Mouse (Mus musculus) liver, adult (tissue): Measurements from ENCODE around the gene Trappc3l.

Source experiments
- GATA4 ChIP-seq: IDR thresholded peaks from 2 replicates; pipeline ENCODE4 v1.6.1; 2014; ENCODE audit warnings: mild to moderate bottlenecking, low read length; ENCODE audit not compliant: insufficient replicate concordance

Trappc3l gene

GRCm38 (mm10) chr10:34074522-34075200 is 37.3 kb downstream of the Trappc3l start:
- no peak for TF ChIP-seq GATA4

DNA sequence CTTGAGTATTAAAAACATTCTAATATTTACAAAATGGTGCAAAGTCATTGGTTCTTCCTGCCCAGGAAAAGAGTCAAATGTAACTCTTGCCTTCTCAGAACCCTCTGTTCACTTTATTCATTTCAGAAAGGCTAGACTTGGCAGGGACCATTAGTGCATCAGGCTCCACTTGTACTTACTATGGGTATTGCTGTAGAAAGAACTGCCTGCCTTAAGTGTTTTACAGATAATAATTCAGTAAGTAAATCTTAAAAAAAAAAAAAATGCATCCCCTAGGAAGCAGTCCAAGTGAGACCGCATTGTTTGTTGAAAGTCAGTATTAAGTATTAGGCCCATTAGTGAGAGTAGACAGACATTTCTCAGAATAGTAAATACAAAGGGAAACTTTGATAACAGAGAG is 49.1 kb downstream of the Trappc3l start:
- TF ChIP-seq GATA4, result no peak

DNA sequence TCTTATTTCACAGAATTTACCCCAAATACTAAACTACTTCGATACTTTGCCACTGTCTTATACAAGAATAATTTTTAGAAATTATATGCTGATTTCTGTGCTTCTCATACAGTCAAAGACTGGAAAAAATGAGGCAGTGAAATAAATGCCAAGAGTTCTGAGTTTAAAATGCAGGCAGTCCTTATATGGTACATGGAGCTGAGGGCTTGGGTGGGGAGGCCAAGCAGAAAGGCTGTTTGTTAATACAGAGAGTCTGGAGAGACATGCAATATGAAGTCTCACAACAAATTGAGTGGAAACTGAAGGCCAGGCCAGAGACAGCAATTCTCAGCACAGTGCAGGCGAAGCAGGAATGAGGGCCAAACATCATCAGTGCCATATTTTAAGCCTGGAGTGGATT is 51.1 kb downstream of the Trappc3l start:
- TF ChIP-seq GATA4, result no peak

- no peak for TF ChIP-seq GATA4
Measured at GRCm38 (mm10) chr10:34089517-34089916, 52.1 kb downstream of the Trappc3l start.

DNA sequence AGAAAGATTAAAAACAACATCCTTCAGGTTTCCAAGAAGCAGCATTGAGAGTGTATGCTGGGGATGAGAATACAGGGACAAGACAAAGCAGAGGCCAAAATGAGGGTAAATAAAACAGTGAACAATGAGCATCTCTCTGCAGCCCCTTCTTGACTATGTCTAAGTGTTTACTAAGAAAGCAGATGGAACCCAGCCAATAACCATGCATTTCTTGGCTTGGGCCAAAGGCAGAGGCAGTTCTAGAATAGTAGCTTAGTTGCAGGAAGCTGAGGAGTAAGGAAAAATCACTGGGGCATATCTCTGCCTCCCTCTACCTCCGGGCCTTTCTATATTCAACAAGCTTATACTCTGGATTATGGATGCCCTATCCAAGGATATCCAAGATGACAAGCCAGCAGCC is 53.1 kb downstream of the Trappc3l start:
- TF ChIP-seq GATA4, result no peak

- TF ChIP-seq GATA4, result no peak
Measured at GRCm38 (mm10) chr10:34091888-34092287, 54.5 kb downstream of the Trappc3l start.

DNA sequence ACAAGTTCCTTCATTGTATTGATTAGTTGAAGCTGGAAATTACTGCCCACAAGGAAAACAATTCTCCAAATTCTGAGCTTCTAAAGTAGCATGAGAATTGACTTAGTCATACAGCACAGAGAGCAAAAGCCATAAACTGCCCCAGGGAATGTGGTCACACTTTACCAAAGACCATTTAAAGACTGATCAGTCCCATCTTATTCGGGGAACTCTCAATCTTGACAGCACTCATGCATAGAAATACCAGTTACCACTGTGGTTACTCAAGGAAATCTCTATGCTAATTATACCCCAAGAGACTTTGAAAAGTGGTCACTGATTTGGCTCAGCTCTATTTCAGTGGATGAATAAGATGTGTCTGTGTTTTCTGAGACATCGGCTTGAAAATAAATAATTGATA is 57.8 kb downstream of the Trappc3l start:
- no peak for TF ChIP-seq GATA4

DNA sequence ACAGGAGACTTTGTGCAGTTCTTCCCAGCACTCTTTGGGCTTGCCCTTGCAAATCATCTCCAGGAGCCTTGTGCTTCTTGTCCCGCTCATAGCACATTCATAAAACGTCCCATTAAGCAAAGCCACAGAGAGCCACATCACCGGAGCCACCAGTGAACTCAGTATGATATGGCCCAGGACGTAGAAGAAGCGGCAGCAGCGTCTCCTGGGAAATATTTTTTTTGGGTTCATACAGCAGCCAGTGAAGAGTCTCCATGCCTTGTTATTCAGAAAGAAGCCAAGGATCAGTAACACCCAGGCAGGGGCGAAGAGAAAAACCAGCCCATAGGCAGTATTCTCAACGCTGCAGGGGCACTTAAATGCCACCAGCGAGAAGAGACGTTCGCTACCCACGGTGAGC is 58.6 kb downstream of the Trappc3l start:
- no peak for TF ChIP-seq GATA4

- TF ChIP-seq GATA4, result peak; percentile 64; the same call in 1 of the 2 replicates
Measured at GRCm38 (mm10) chr10:34096418-34096883, 59.1 kb downstream of the Trappc3l start, which contains the start of gene Calhm5. TSS of gene Calhm5 (minus strand) at chr10:34096519.

GRCm38 (mm10) chr10:34110863-34111465 is 73.6 kb downstream of the Trappc3l start:
- TF ChIP-seq GATA4, result no peak

GRCm38 (mm10) chr10:34111964-34112738 is 74.8 kb downstream of the Trappc3l start:
- TF ChIP-seq GATA4, result no peak

DNA sequence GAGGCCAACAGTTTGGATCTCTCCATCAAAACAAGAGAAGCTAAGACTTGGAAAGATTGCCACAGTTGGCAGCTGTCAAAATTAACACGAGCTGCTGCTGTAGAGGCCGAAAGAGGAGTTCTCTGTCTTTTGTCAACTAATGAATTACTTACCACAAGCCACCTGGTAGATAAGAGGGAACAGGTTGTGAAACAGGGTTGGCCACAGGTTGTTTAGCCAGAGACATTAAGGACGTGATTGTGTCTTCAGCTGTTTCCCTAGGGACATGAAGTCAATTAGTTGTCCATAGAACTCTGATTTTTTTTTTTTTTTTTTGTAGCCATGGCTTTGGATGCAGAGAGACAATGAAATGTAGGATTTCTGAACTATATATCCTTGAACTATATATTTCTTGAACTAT is 79.7 kb downstream of the Trappc3l start:
- TF ChIP-seq GATA4, result no peak

GRCm38 (mm10) chr10:34117770-34118169 is 80.4 kb downstream of the Trappc3l start:
- TF ChIP-seq GATA4, result no peak

GRCm38 (mm10) chr10:34118421-34118820 is 81.0 kb downstream of the Trappc3l start:
- no peak for TF ChIP-seq GATA4

- TF ChIP-seq GATA4, result no peak; the same call in 1 of the 2 replicates
Measured at GRCm38 (mm10) chr10:34127392-34128378, 90.3 kb downstream of the Trappc3l start, which contains the start of gene Calhm6. TSS of gene Calhm6 (minus strand) at chr10:34127984.
